Mouse (Mus musculus) retina, embryonic 14.5 days (tissue): ENCODE results near the gene Acan.

ENCODE experiments used
- DNase-seq: peaks from one replicate; pipeline ENCODE4 v3.0.0-alpha.2; 2015; ENCODE audit warnings: low spot score

Gene Acan

GRCm38 (mm10) chr7:79139891-79140591 lies 86.8 kb downstream of the Acan start:
- no peak for DNase-seq

DNA sequence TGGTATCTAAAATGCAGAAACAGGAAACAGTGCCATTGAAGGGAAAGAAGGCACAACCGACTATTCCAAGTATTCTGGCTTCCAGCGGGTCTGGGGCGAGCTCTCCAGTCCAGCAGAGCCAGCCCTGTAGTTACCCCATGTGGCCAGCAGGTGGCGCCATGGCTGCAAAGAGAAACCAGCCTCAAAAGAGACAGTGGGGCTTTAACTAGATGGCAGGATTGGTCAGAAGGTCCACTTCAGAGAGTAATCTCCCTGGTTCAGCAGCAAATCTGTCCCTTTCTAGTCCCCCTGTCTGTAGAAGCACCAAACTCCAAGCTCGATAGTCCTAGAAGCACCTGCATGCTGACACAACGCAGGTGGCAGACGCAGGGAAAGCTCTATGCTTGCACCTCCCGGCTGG lies 87.6 kb downstream of the Acan start:
- peak; percentile 88 for DNase-seq

DNA sequence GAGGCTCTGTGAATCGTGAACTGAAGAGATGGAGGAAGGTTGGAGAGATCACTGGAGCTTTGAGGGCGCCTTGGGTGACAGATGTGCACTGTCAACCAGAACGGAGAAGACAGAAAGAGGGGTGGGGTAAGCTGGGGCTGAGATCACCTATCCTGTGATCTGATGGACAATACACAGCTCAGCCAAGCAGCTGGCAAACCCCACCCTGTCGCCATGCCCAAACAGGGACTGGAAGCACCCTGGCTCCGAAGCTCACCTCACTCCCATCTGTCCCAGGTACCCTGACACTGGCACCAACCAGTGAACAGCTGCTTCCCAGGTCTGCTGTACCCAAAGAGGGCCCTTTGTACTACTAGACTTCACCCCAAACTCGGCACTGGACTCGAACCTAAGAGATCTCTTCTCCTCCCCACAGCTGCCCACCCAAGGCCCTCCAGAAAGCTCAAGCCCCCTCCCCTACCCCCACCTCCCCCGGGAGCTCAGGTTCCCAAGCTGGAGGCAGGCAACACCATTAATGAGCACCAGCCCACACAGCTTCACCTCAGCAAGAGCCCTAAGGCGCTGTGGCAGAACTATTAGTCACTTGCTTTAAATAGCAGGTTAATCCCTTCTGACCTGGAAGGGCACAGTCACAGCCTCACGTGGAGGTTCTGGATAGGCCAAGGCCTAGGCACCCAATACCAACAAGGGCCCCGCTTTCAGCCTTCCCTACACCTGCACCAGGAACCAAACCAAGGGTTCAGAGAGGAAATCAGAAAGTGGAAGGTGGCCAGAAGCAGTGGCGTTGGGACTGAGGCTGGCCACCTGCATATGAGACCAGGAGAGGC lies 93.9 kb downstream of the Acan start:
- no peak for DNase-seq

DNA sequence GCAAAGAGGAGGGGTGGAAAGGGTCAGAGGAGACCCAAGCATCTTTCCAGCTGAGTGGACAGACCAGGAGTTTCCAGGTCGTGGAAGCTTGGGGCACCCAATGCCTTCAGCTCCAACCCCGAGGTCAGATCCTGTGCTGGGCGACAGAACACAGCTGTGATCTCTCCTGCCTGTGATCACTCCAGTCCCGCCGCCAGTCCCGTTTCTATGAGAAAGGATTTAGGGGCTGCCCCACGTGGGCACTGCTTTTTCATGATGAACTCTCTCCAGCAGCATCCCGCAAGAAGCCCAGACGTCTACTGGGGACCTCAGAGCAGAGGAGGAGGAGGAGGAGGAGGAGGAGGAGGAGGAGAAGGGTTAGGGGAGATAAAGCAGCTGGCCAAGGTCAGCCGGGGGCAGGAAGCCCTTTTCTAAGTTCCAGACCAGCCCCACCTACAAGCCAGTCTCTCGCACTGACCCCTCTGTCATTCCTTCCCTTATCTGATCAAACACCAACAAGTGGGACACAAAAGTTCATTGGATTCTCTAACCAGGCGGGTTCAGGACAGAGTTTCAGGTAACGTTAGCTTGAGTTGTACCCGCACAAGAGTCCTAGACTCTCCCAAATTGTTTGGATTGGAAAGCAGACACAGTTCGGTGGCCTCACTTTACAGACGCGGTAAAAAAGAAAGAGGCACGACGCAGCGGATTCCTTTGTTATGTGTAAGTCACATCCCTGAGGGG lies 94.8 kb downstream of the Acan start:
- peak; percentile 36 for DNase-seq

DNA sequence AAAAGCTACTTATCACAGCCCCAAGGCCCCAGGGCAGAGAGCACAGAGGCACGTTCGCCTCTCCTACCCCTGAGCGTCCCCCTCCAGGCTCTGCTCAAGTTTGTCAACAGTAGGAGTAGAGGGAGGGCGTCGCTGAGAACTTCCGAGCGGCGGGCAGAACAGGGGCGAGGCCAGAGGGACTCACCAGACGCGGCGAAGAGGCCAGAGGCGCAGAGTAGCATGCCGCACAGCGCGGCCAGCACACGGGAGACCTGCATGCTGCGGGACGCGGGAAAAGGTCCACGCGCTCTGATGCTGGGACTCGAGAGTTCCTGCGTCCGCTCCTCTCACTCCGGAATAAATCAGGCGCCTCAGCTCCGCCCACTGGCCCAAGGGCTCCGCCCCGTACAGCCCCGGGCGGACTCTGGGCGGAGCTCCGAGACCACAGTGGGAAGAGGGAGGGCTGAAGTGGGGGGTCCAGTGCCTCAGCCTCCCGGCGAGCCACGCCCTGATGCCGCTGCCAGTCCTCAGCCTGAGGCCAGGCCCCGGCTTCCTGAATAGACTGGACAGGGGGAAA lies 95.5 kb downstream of the Acan start, which contains the start of gene Mfge8:
TSS of gene Mfge8 (minus strand) at position 350 of the 556 bp plus-strand sequence.
- peak; percentile 95 for DNase-seq

DNA sequence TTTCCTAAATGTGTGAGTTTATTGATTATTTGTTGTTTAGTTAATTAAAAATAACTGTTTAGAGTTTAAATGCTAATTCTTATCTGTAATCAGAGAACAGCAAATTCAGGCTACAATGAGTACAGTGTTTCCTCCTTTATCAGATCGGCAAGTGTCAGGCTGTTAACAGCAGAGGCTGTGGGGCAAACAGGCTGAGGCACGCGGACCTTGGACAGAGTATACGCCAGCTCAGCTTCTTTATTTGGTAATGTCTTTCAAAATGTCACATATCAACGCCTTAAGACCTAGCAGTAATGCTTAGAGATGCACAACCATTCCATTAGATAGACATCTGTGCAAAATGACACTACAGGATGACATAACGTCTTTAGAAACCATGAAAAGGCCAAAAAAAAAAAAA lies 96.2 kb downstream of the Acan start:
- no peak for DNase-seq

DNA sequence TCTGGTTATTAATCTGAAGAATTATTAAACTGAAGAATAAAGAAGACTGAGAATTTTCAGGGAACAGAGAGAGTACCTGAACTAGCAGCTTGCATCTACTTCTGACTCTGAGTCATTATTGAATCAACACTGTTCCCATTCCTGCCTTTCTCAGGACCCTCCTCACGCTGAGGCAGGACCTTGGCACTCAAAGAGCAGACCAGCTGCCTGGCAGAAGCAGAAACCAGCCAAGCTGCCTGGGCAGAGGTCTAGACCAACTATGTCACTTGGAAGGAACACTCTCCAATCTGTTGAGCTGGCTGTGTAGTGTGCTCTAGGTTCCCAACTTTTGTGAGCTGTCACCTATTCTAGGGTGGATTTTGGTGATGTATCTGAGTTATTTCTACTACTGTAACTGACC lies 106.1 kb downstream of the Acan start:
- no peak for DNase-seq
